Mouse (Mus musculus) bone marrow macrophage, adult 2 months (primary cell): ENCODE data around the gene Mettl22.

Experiments used
- CTCF ChIP-seq: IDR thresholded peaks from 2 replicates; pipeline ENCODE4 v1.5.1; 2012; ENCODE audit warnings: low read depth, mild to moderate bottlenecking, low read length, moderate library complexity
- POLR2A ChIP-seq: IDR thresholded peaks from 2 replicates; pipeline ENCODE4 v1.6.1; 2012; ENCODE audit warnings: mild to moderate bottlenecking, low read depth, low read length, borderline replicate concordance

GRCm38 (mm10) chr16:8470603-8471481 lies at the start of gene Mettl22:
- TF ChIP-seq CTCF (no peak), POLR2A (peak; percentile 55; the same call in 1 of the 2 replicates)
